8 mouse cellular contexts compared by ENCODE assay signal in the genomic region with DNA sequence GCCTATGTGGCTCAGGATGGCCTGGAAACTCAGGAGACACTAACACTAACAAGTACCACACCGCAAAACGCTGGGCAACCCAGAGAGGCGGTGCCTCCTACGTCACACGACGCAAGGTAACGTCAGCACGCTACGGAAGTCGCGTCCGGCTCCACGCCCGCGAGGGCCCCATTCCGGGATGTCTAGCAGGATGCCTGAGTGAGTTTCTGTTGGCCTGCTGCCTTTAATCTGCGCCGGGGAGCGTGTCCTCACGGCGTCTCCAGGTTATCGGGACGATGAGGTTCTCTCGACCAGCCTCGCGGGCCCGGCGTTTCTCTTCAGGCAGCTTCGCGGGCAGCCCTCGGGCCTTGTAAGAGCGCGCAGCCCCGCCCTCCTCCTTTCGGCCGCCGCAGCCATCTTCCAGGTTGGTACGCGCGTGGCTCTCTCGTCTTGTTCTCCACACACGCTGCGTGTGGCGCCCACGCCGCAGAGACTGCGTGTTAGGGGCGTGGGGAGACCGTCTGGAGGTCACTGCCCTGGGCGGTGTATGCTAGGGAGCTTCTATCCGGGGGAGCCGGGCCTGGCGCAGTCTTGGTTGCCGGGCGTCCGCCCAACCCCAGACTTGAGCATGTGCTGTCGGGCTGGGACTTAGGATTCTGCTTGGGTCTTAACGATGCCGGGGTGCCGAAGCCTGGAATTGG. TPM values are rescaled to one million over a fixed set of nuclear protein-coding genes. Genes with fewer than 3 reads are reported as not detected.
DNase-seq lines count a peak whose midpoint lies in the region; ATAC-seq lines count a peak whose summit lies in the region.

Gene Rpl21, plus strand, starts transcription at position 122 of the 680 bp plus-strand sequence.

- peak within 1 kb of the TSS; percentile 88 for H3K9ac ChIP-seq in hindbrain, embryonic 12.5 days

- H3K4me1 ChIP-seq in hindbrain, embryonic 12.5 days: peaks cover 19% of the 10 kb centered on the region

- H3K27ac ChIP-seq in hindbrain, embryonic 12.5 days: peak within 1 kb of the TSS; percentile 85

- H3K4me3 ChIP-seq in hindbrain, embryonic 12.5 days: peak within 1 kb of the TSS; percentile 77

- DNase-seq in NIH3T3 (ENCODE audit: low read depth): peak; percentile 97
- peak; percentile 96 to 97 for DNase-seq in cerebellum, postnatal 10 days
- peak; percentile 86 to 95 for DNase-seq in frontal cortex, postnatal 10 days (ENCODE audit: low spot score in 2 of 2)
- DNase-seq in layer of hippocampus, postnatal 14 days (ENCODE audit: low spot score in 2 of 2): peak; percentile 97 to 99
- peak; percentile 95 for DNase-seq in lung, postnatal 14 days
- peak; percentile 91 for DNase-seq in retina, adult 2 months (ENCODE audit: low read depth, low spot score)
- peak; percentile 90 to 93 for DNase-seq in thymus, postnatal 36 days

- WGBS in hindbrain, embryonic 12.5 days: under 1% methylated on average over 59 of the region's 60 CpGs

- no peaks in the 10 kb centered on the region for H3K27me3 ChIP-seq in hindbrain, embryonic 12.5 days

- H3K9me3 ChIP-seq in hindbrain, embryonic 12.5 days (replicated peaks): no peaks in the 10 kb centered on the region

- peaks cover 36% of the 10 kb centered on the region for H3K36me3 ChIP-seq in hindbrain, embryonic 12.5 days

- H3K4me2 ChIP-seq in hindbrain, embryonic 12.5 days (replicated peaks): peak within 1 kb of the TSS; percentile 71

- ATAC-seq in hindbrain, embryonic 12.5 days (ENCODE audit: low FRiP score): peak; percentile 98

RNA-seq across cellular contexts. Expression of gene Rpl21, which starts in this region (rescaled TPM):
- polyA plus RNA-seq in hindbrain, embryonic 12.5 days (2016; fragmentation: Nextera tagmentation; extraction: Ambion mirVana): 362 and 406 TPM in 2 replicates
- 100 to 1,000 TPM; 204 to 212 TPM for total RNA-seq in layer of hippocampus, postnatal 14 days (2021)

Comparison
In these comparisons a context has a peak if more than half of its experiments do, and no peak if none do; other contexts are left out.
1. Peak in every context shown above with its lines: DNase-seq, ATAC-seq, H3K4me3 ChIP-seq and H3K27ac ChIP-seq.